Mouse (Mus musculus): Measurements from ENCODE around the gene Plekha7. TPM values are rescaled to one million over a fixed set of nuclear protein-coding genes. Genes with fewer than 3 reads are reported as not detected.

Gene Plekha7
- polyA plus RNA-seq, 1 experiment from 2014 or later: 7.0 TPM

GRCm38 (mm10) chr7:116208880-116209279 lies 99.3 kb downstream of the Plekha7 start:
- Histone ChIP-seq H3K36me3 (ENCODE audit: control insufficient read depth, insufficient read depth, low read length) (no peaks in the 10 kb centered on the region), H3K4me1 (ENCODE audit: control insufficient read depth, insufficient read depth, low read length) (peaks cover 34% of the 10 kb centered on the region), H3K4me2 (ENCODE audit: low read length) (no peak overlapping the region), H3K27me3 (ENCODE audit: control insufficient read depth, insufficient read depth, low read length) (no peaks in the 10 kb centered on the region), H3K9ac (replicated peaks; ENCODE audit: low read length) (no peak overlapping the region), H3K4me3 (replicated peaks; ENCODE audit: low read depth, low read length) (no peak overlapping the region), H3K27ac (replicated peaks; ENCODE audit: low read depth, low read length) (no peak overlapping the region), H3K9me3 (ENCODE audit: control insufficient read depth, low read length) (no peaks in the 10 kb centered on the region)
- DNase-seq: no peak
- no peak for ATAC-seq (ENCODE audit: low FRiP score, low TSS enrichment)
- WGBS: 31% methylated on average over 8 of the region's 8 CpGs

GRCm38 (mm10) chr7:116206806-116207571 lies 101.2 kb downstream of the Plekha7 start:
- H3K4me1 ChIP-seq (ENCODE audit: control insufficient read depth, insufficient read depth, low read length): peaks cover 32% of the 10 kb centered on the region

GRCm38 (mm10) chr7:116205451-116205850 lies 102.7 kb downstream of the Plekha7 start:
- H3K27ac ChIP-seq (replicated peaks; ENCODE audit: low read depth, low read length): no peak overlapping the region
- DNase-seq: no peak

More at GRCm38 (mm10) chr7:116206806-116207571, 101.2 kb downstream of the Plekha7 start:
- Histone ChIP-seq H3K9me3 (ENCODE audit: control insufficient read depth, low read length) (no peaks in the 10 kb centered on the region), H3K36me3 (ENCODE audit: control insufficient read depth, insufficient read depth, low read length) (no peaks in the 10 kb centered on the region), H3K27me3 (ENCODE audit: control insufficient read depth, insufficient read depth, low read length) (no peaks in the 10 kb centered on the region), H3K4me2 (ENCODE audit: low read length) (no peak overlapping the region), H3K4me3 (replicated peaks; ENCODE audit: low read depth, low read length) (no peak overlapping the region), H3K9ac (replicated peaks; ENCODE audit: low read length) (no peak overlapping the region), H3K27ac (replicated peaks; ENCODE audit: low read depth, low read length) (no peak overlapping the region)
- 63% methylated on average over 7 of the region's 7 CpGs for WGBS
- ATAC-seq (ENCODE audit: low FRiP score, low TSS enrichment) (no peak), DNase-seq (no peak)

GRCm38 (mm10) chr7:116202033-116202681 lies 106.0 kb downstream of the Plekha7 start:
- Histone ChIP-seq H3K27ac (replicated peaks; ENCODE audit: low read depth, low read length) (no peak overlapping the region), H3K4me3 (replicated peaks; ENCODE audit: low read depth, low read length) (no peak overlapping the region), H3K27me3 (ENCODE audit: control insufficient read depth, insufficient read depth, low read length) (no peaks in the 10 kb centered on the region), H3K4me2 (ENCODE audit: low read length) (no peak overlapping the region), H3K36me3 (ENCODE audit: control insufficient read depth, insufficient read depth, low read length) (no peaks in the 10 kb centered on the region), H3K4me1 (ENCODE audit: control insufficient read depth, insufficient read depth, low read length) (no peaks in the 10 kb centered on the region), H3K9ac (replicated peaks; ENCODE audit: low read length) (no peak overlapping the region), H3K9me3 (ENCODE audit: control insufficient read depth, low read length) (no peaks in the 10 kb centered on the region)
- no peak for DNase-seq
- no peak for ATAC-seq (ENCODE audit: low FRiP score, low TSS enrichment)
- WGBS: 87% methylated on average over 10 of the region's 10 CpGs

More at GRCm38 (mm10) chr7:116205451-116205850, 102.7 kb downstream of the Plekha7 start:
- no peak for ATAC-seq (ENCODE audit: low FRiP score, low TSS enrichment)
- peaks cover 17% of the 10 kb centered on the region for H3K4me1 ChIP-seq (ENCODE audit: control insufficient read depth, insufficient read depth, low read length)
- no peaks in the 10 kb centered on the region for H3K27me3 ChIP-seq (ENCODE audit: control insufficient read depth, insufficient read depth, low read length)
- 87% methylated on average over 2 of the region's 2 CpGs for WGBS
- H3K36me3 ChIP-seq (ENCODE audit: control insufficient read depth, insufficient read depth, low read length): no peaks in the 10 kb centered on the region
- no peak overlapping the region for H3K4me2 ChIP-seq (ENCODE audit: low read length)
- H3K9me3 ChIP-seq (ENCODE audit: control insufficient read depth, low read length): no peaks in the 10 kb centered on the region
- H3K4me3 ChIP-seq (replicated peaks; ENCODE audit: low read depth, low read length): no peak overlapping the region
- H3K9ac ChIP-seq (replicated peaks; ENCODE audit: low read length): no peak overlapping the region

GRCm38 (mm10) chr7:116200951-116201351 lies 107.2 kb downstream of the Plekha7 start:
- ATAC-seq (ENCODE audit: low FRiP score, low TSS enrichment) (no peak), DNase-seq (no peak)
- H3K4me2 ChIP-seq (ENCODE audit: low read length): no peak overlapping the region
- H3K27ac ChIP-seq (replicated peaks; ENCODE audit: low read depth, low read length): no peak overlapping the region
- no peaks in the 10 kb centered on the region for H3K9me3 ChIP-seq (ENCODE audit: control insufficient read depth, low read length)
- H3K36me3 ChIP-seq (ENCODE audit: control insufficient read depth, insufficient read depth, low read length): no peaks in the 10 kb centered on the region
- H3K4me3 ChIP-seq (replicated peaks; ENCODE audit: low read depth, low read length): no peak overlapping the region
- no peak overlapping the region for H3K9ac ChIP-seq (replicated peaks; ENCODE audit: low read length)
- H3K27me3 ChIP-seq (ENCODE audit: control insufficient read depth, insufficient read depth, low read length): no peaks in the 10 kb centered on the region
- WGBS: 68% methylated on average over 1 of the region's 1 CpGs
- H3K4me1 ChIP-seq (ENCODE audit: control insufficient read depth, insufficient read depth, low read length): no peaks in the 10 kb centered on the region

- ATAC-seq (ENCODE audit: low FRiP score, low TSS enrichment) (no peak), DNase-seq (no peak)
- no peak overlapping the region for H3K4me2 ChIP-seq (ENCODE audit: low read length)
- no peak overlapping the region for H3K27ac ChIP-seq (replicated peaks; ENCODE audit: low read depth, low read length)
- H3K4me3 ChIP-seq (replicated peaks; ENCODE audit: low read depth, low read length): no peak overlapping the region
- no peaks in the 10 kb centered on the region for H3K4me1 ChIP-seq (ENCODE audit: control insufficient read depth, insufficient read depth, low read length)
- H3K27me3 ChIP-seq (ENCODE audit: control insufficient read depth, insufficient read depth, low read length): no peaks in the 10 kb centered on the region
- no peaks in the 10 kb centered on the region for H3K36me3 ChIP-seq (ENCODE audit: control insufficient read depth, insufficient read depth, low read length)
- H3K9ac ChIP-seq (replicated peaks; ENCODE audit: low read length): no peak overlapping the region
- WGBS: 96% methylated on average over 2 of the region's 2 CpGs
- no peaks in the 10 kb centered on the region for H3K9me3 ChIP-seq (ENCODE audit: control insufficient read depth, low read length)
Measured at GRCm38 (mm10) chr7:116200544-116200943, 107.6 kb downstream of the Plekha7 start.

GRCm38 (mm10) chr7:116198902-116199301 lies 109.3 kb downstream of the Plekha7 start:
- Histone ChIP-seq H3K9me3 (ENCODE audit: control insufficient read depth, low read length) (no peaks in the 10 kb centered on the region), H3K4me3 (replicated peaks; ENCODE audit: low read depth, low read length) (no peak overlapping the region), H3K36me3 (ENCODE audit: control insufficient read depth, insufficient read depth, low read length) (no peaks in the 10 kb centered on the region), H3K27ac (replicated peaks; ENCODE audit: low read depth, low read length) (no peak overlapping the region), H3K4me1 (ENCODE audit: control insufficient read depth, insufficient read depth, low read length) (no peaks in the 10 kb centered on the region), H3K9ac (replicated peaks; ENCODE audit: low read length) (no peak overlapping the region), H3K4me2 (ENCODE audit: low read length) (no peak overlapping the region), H3K27me3 (ENCODE audit: control insufficient read depth, insufficient read depth, low read length) (no peaks in the 10 kb centered on the region)
- ATAC-seq (ENCODE audit: low FRiP score, low TSS enrichment) (no peak), DNase-seq (no peak)
- 59% methylated on average over 2 of the region's 2 CpGs for WGBS

- DNase-seq (no peak), ATAC-seq (ENCODE audit: low FRiP score, low TSS enrichment) (no peak)
- Histone ChIP-seq H3K9me3 (ENCODE audit: control insufficient read depth, low read length) (no peaks in the 10 kb centered on the region), H3K36me3 (ENCODE audit: control insufficient read depth, insufficient read depth, low read length) (no peaks in the 10 kb centered on the region), H3K27ac (replicated peaks; ENCODE audit: low read depth, low read length) (no peak overlapping the region), H3K9ac (replicated peaks; ENCODE audit: low read length) (no peak overlapping the region), H3K4me2 (ENCODE audit: low read length) (no peak overlapping the region), H3K27me3 (ENCODE audit: control insufficient read depth, insufficient read depth, low read length) (no peaks in the 10 kb centered on the region), H3K4me1 (ENCODE audit: control insufficient read depth, insufficient read depth, low read length) (no peaks in the 10 kb centered on the region), H3K4me3 (replicated peaks; ENCODE audit: low read depth, low read length) (no peak overlapping the region)
- 15% methylated on average over 7 of the region's 7 CpGs for WGBS
Measured at GRCm38 (mm10) chr7:116198407-116198806, 109.8 kb downstream of the Plekha7 start.
